Mouse (Mus musculus): ENCODE measurements at regions not wholly inside any gene's neighbourhood (a gene's known extent, or its start where the extent isn't known, plus 50 kb on each side); places are given as distances from the start of the nearest gene placed in this dataset.

GRCm38 (mm10) chr1:128697962-128698361, 105.9 kb upstream of the Cxcr4 start:
- H3K27ac ChIP-seq (ENCODE audit: low read length) = no peak overlapping the region
- H3K9me3 ChIP-seq (ENCODE audit: low read length) = no peaks in the 10 kb centered on the region
- H3K9ac ChIP-seq (replicated peaks; ENCODE audit: low read length) = no peak overlapping the region
- WGBS = 92% methylated on average over 4 of the region's 4 CpGs
- no peak overlapping the region for H3K4me3 ChIP-seq (ENCODE audit: low read length)
- H3K4me2 ChIP-seq (replicated peaks; ENCODE audit: low read depth, low read length) = no peak overlapping the region
- no peaks in the 10 kb centered on the region for H3K36me3 ChIP-seq (ENCODE audit: insufficient read depth, low read length)
- no peak for ATAC-seq (ENCODE audit: low FRiP score, low TSS enrichment)
- H3K27me3 ChIP-seq (ENCODE audit: insufficient read depth, low read length) = no peaks in the 10 kb centered on the region
- H3K4me1 ChIP-seq (ENCODE audit: insufficient read depth, low read length) = 0 out of 2 replicates have a peak, but pooled peaks cover 3% of the 10 kb centered on the region

- Histone ChIP-seq H3K9me3 (ENCODE audit: low read length) (no peaks in the 10 kb centered on the region), H3K4me2 (replicated peaks; ENCODE audit: low read depth, low read length) (no peak overlapping the region), H3K36me3 (ENCODE audit: insufficient read depth, low read length) (no peaks in the 10 kb centered on the region), H3K27ac (ENCODE audit: low read length) (no peak overlapping the region), H3K9ac (replicated peaks; ENCODE audit: low read length) (no peak overlapping the region), H3K27me3 (ENCODE audit: insufficient read depth, low read length) (no peaks in the 10 kb centered on the region), H3K4me3 (ENCODE audit: low read length) (no peak overlapping the region), H3K4me1 (ENCODE audit: insufficient read depth, low read length) (peaks cover 14% of the 10 kb centered on the region)
- WGBS = 69% methylated on average over 2 of the region's 2 CpGs
- ATAC-seq (ENCODE audit: low FRiP score, low TSS enrichment) = no peak
Measured at GRCm38 (mm10) chr1:128695936-128696335, 103.8 kb upstream of the Cxcr4 start.

DNA sequence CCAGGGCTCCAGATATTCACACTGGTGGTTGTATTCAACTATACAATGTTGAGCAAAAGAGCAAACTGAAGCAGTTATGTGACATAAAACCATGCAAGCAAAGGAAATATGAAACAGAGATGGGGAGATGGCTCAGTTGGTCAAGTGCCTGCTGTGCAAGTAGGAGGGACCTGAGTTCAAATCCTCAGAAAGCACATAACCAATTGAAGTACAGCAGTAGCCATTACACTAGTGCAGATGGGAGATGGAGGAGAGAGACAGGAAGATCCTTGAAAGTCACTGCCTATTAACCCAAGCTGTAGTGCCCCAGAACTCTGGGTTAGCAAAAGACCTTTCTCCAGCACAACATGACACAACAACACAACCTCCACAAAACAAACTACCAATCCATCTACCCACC, 100.7 kb upstream of the Cxcr4 start:
- no peak overlapping the region for H3K27ac ChIP-seq (ENCODE audit: low read length)
- H3K4me2 ChIP-seq (replicated peaks; ENCODE audit: low read depth, low read length) = no peak overlapping the region
- H3K9ac ChIP-seq (replicated peaks; ENCODE audit: low read length) = no peak overlapping the region
- no peaks in the 10 kb centered on the region for H3K9me3 ChIP-seq (ENCODE audit: low read length)
- no peaks in the 10 kb centered on the region for H3K36me3 ChIP-seq (ENCODE audit: insufficient read depth, low read length)
- H3K27me3 ChIP-seq (ENCODE audit: insufficient read depth, low read length) = no peaks in the 10 kb centered on the region
- no peak for ATAC-seq (ENCODE audit: low FRiP score, low TSS enrichment)
- no peak overlapping the region for H3K4me3 ChIP-seq (ENCODE audit: low read length)
- H3K4me1 ChIP-seq (ENCODE audit: insufficient read depth, low read length) = peaks cover 24% of the 10 kb centered on the region

DNA sequence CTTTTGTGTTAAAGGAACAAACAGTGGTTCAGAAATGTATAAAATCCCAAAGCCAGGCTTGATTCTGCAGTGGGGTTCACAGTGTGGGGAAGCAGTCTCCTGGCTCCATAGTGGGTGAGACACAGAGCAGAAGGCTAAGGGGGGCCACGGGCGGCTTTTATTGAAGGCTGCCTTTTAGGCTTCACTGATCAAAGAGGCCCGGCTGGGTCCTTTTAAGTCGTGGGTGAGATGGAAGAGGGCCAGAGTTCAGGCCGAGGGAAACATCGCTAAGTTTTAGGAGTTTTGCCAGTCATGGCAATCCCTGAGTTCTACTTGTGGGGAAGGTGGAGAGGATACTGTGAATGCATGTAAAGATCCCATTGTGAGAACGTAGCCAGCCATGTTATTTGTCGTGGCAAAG, 100.2 kb upstream of the Cxcr4 start:
- Histone ChIP-seq H3K9ac (replicated peaks; ENCODE audit: low read length) (no peak overlapping the region), H3K27ac (ENCODE audit: low read length) (no peak overlapping the region), H3K4me2 (replicated peaks; ENCODE audit: low read depth, low read length) (no peak overlapping the region), H3K27me3 (ENCODE audit: insufficient read depth, low read length) (no peaks in the 10 kb centered on the region), H3K9me3 (ENCODE audit: low read length) (no peaks in the 10 kb centered on the region), H3K4me1 (ENCODE audit: insufficient read depth, low read length) (peaks cover 29% of the 10 kb centered on the region), H3K4me3 (ENCODE audit: low read length) (no peak overlapping the region), H3K36me3 (ENCODE audit: insufficient read depth, low read length) (no peaks in the 10 kb centered on the region)
- ATAC-seq (ENCODE audit: low FRiP score, low TSS enrichment) = peak; percentile 74
- 22% methylated on average over 8 of the region's 8 CpGs for WGBS

GRCm38 (mm10) chr1:128687236-128687927, 95.3 kb upstream of the Cxcr4 start:
- peak; percentile 75; the same call in 1 of the 2 replicates for ATAC-seq (ENCODE audit: low FRiP score, low TSS enrichment)
- 0 out of 2 replicates have a peak overlapping the region, but pooled peaks have one; percentile 0 for H3K27ac ChIP-seq (ENCODE audit: low read length)
- H3K4me1 ChIP-seq (ENCODE audit: insufficient read depth, low read length) = peaks cover 32% of the 10 kb centered on the region

GRCm38 (mm10) chr1:128685467-128686137, 93.5 kb upstream of the Cxcr4 start:
- Histone ChIP-seq H3K4me3 (ENCODE audit: low read length) (no peak overlapping the region), H3K9ac (replicated peaks; ENCODE audit: low read length) (no peak overlapping the region), H3K27ac (ENCODE audit: low read length) (no peak overlapping the region), H3K9me3 (ENCODE audit: low read length) (no peaks in the 10 kb centered on the region), H3K4me2 (replicated peaks; ENCODE audit: low read depth, low read length) (no peak overlapping the region), H3K27me3 (ENCODE audit: insufficient read depth, low read length) (no peaks in the 10 kb centered on the region), H3K4me1 (ENCODE audit: insufficient read depth, low read length) (peaks cover 25% of the 10 kb centered on the region), H3K36me3 (ENCODE audit: insufficient read depth, low read length) (no peaks in the 10 kb centered on the region)
- ATAC-seq (ENCODE audit: low FRiP score, low TSS enrichment) = no peak
- whole genome bisulfite sequencing = 65% methylated on average over 8 of the region's 8 CpGs

More at GRCm38 (mm10) chr1:128687236-128687927, 95.3 kb upstream of the Cxcr4 start:
- 23% methylated on average over 9 of the region's 9 CpGs for WGBS
- Histone ChIP-seq H3K9me3 (ENCODE audit: low read length) (no peaks in the 10 kb centered on the region), H3K4me3 (ENCODE audit: low read length) (no peak overlapping the region), H3K9ac (replicated peaks; ENCODE audit: low read length) (no peak overlapping the region), H3K27me3 (ENCODE audit: insufficient read depth, low read length) (no peaks in the 10 kb centered on the region), H3K36me3 (ENCODE audit: insufficient read depth, low read length) (no peaks in the 10 kb centered on the region), H3K4me2 (replicated peaks; ENCODE audit: low read depth, low read length) (no peak overlapping the region)

DNA sequence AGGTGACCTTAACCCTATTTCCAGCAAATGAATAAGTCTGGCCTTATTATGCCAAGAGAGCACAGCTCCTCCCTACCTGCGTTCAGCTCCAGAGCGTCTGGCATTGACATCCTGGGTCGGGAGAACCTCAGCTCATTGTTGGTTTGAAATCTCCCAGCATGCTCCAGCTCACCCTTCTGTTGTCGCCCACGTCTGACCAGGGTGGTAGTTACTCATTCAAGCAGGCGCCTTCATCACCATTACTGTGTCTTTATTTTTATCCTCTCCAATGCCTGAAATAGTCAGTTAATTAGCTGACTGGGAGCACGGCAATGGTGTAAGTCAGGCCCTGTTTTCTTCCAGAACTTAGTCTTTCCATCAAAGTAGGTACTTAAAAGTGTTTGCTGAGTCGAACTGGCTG, 90.8 kb upstream of the Cxcr4 start:
- ATAC-seq (ENCODE audit: low FRiP score, low TSS enrichment) = no peak
- H3K4me3 ChIP-seq (ENCODE audit: low read length) = no peak overlapping the region
- no peak overlapping the region for H3K9ac ChIP-seq (replicated peaks; ENCODE audit: low read length)
- no peaks in the 10 kb centered on the region for H3K36me3 ChIP-seq (ENCODE audit: insufficient read depth, low read length)
- H3K27me3 ChIP-seq (ENCODE audit: insufficient read depth, low read length) = no peaks in the 10 kb centered on the region
- 77% methylated on average over 8 of the region's 8 CpGs for WGBS
- H3K4me1 ChIP-seq (ENCODE audit: insufficient read depth, low read length) = peaks cover 17% of the 10 kb centered on the region
- H3K27ac ChIP-seq (ENCODE audit: low read length) = no peak overlapping the region
- no peaks in the 10 kb centered on the region for H3K9me3 ChIP-seq (ENCODE audit: low read length)
- H3K4me2 ChIP-seq (replicated peaks; ENCODE audit: low read depth, low read length) = no peak overlapping the region

- H3K4me2 ChIP-seq (replicated peaks; ENCODE audit: low read depth, low read length) = no peak overlapping the region
- H3K9ac ChIP-seq (replicated peaks; ENCODE audit: low read length) = no peak overlapping the region
- H3K36me3 ChIP-seq (ENCODE audit: insufficient read depth, low read length) = no peaks in the 10 kb centered on the region
- no peak overlapping the region for H3K27ac ChIP-seq (ENCODE audit: low read length)
- ATAC-seq (ENCODE audit: low FRiP score, low TSS enrichment) = no peak
- 0 out of 2 replicates have a peak, but pooled peaks cover 5% of the 10 kb centered on the region for H3K4me1 ChIP-seq (ENCODE audit: insufficient read depth, low read length)
- no peaks in the 10 kb centered on the region for H3K9me3 ChIP-seq (ENCODE audit: low read length)
- WGBS = 72% methylated on average over 4 of the region's 4 CpGs
- no peaks in the 10 kb centered on the region for H3K27me3 ChIP-seq (ENCODE audit: insufficient read depth, low read length)
- no peak overlapping the region for H3K4me3 ChIP-seq (ENCODE audit: low read length)
Measured at GRCm38 (mm10) chr1:128681261-128681660, 89.2 kb upstream of the Cxcr4 start.

DNA sequence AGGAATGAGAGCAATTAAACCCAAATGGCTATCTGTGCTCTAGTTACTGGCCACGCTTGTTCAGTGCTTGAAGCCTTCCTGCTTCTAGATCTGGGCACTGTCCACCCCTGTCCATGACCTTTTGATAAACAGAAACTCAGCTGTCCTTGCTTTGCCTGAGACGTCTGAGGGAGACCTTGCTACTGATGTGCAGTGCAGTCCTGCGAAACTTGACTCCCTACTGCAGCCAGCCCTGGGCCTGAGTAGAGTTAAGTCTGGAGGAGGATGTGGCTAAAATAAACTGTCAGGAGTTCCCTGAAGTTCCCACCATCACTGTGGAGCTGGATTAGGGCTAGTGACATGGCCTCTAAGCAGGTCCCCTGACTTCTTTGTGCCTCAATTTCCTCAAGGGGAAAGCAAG, 88.4 kb upstream of the Cxcr4 start:
- H3K9me3 ChIP-seq (ENCODE audit: low read length) = no peaks in the 10 kb centered on the region
- ATAC-seq (ENCODE audit: low FRiP score, low TSS enrichment) = peak; percentile 72; the same call in 1 of the 2 replicates
- H3K4me2 ChIP-seq (replicated peaks; ENCODE audit: low read depth, low read length) = no peak overlapping the region
- H3K4me1 ChIP-seq (ENCODE audit: insufficient read depth, low read length) = no peaks in the 10 kb centered on the region
- no peak overlapping the region for H3K27ac ChIP-seq (ENCODE audit: low read length)
- WGBS = 20% methylated on average over 3 of the region's 3 CpGs
- H3K36me3 ChIP-seq (ENCODE audit: insufficient read depth, low read length) = no peaks in the 10 kb centered on the region
- no peak overlapping the region for H3K9ac ChIP-seq (replicated peaks; ENCODE audit: low read length)
- H3K27me3 ChIP-seq (ENCODE audit: insufficient read depth, low read length) = no peaks in the 10 kb centered on the region
- H3K4me3 ChIP-seq (ENCODE audit: low read length) = no peak overlapping the region

GRCm38 (mm10) chr1:128680012-128680411, 87.9 kb upstream of the Cxcr4 start:
- Histone ChIP-seq H3K9me3 (ENCODE audit: low read length) (no peaks in the 10 kb centered on the region), H3K27ac (ENCODE audit: low read length) (no peak overlapping the region), H3K27me3 (ENCODE audit: insufficient read depth, low read length) (no peaks in the 10 kb centered on the region), H3K4me2 (replicated peaks; ENCODE audit: low read depth, low read length) (no peak overlapping the region), H3K4me1 (ENCODE audit: insufficient read depth, low read length) (no peaks in the 10 kb centered on the region), H3K4me3 (ENCODE audit: low read length) (no peak overlapping the region), H3K9ac (replicated peaks; ENCODE audit: low read length) (no peak overlapping the region), H3K36me3 (ENCODE audit: insufficient read depth, low read length) (no peaks in the 10 kb centered on the region)
- no peak for ATAC-seq (ENCODE audit: low FRiP score, low TSS enrichment)
- WGBS = 79% methylated on average over 5 of the region's 5 CpGs
